ENCODE assay signal across 8 mouse cellular contexts in the genomic region with DNA sequence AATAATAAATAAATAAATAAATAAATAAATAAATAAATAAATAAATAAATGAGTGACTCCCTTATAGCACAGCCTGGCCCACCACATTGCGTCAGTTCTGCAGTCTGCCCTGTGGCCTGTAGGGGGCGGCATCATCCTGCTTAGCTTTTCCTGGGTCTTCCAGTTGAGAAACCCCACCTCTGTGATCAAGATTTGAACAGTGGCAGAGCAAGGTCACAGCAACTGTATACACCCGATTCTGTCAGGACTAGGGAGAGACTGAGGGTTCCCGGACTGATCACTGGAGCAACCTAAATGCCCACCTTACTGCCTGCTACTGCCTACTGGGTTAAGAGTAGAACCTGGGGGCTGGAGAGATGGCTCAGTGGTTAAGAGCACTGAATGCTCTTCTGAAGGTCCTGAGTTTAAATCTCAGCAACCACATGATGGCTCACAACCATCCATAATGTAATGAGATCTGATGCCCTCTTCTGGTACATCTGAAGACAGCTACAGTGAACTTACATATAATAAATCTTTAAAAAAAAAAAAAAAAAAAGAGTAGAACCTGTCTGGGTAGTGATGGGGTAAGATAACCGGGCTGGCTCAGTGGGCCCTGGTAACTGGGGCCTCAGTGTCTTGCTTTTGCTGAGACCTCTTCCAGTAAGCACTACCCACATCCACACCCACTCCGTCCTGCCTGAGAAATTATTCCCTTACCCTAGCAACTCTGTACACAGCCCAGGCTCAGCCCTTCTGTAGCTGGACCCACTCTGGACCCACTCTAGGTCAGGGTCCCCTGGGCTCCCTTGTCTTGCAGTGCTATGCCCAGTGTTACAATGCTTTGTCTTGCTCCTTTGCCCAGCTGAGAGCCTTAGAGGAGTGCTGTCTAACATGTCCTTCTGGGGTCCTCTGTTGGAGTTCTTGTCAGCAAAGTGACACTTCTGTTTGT. TPM values are rescaled to one million over a fixed set of nuclear protein-coding genes. Genes with fewer than 3 reads are reported as not detected.
DNase-seq lines count a peak whose midpoint lies in the region; ATAC-seq lines count a peak whose summit lies in the region.

No protein-coding gene starts in this region.

- H3K36me3 ChIP-seq in intestine, embryonic 16.5 days (ENCODE audit: control insufficient read depth, insufficient read depth, low read length): no peaks in the 10 kb centered on the region

- DNase-seq in frontal cortex, adult 2 months (ENCODE audit: extremely low spot score in 1 of 2, low spot score in 1 of 2): peak; percentile 59 to 80
- peak; percentile 82 for DNase-seq in cerebellum, adult 9-11 months
- DNase-seq in gastrocnemius, postnatal 25 days: peak; percentile 78
- peak; percentile 62 to 74 for DNase-seq in left cerebral cortex, postnatal 25 days (ENCODE audit: low spot score in 2 of 2)
- DNase-seq in mesoderm, embryonic 11.5 days (ENCODE audit: low read depth, low spot score): peak; percentile 80
- peak; percentile 62 for DNase-seq in spleen, adult 12 weeks (ENCODE audit: low spot score)

- intact Hi-C loops in left cerebral cortex, postnatal 25 days (cut with DNase I): loop anchor here (5.0 kb wide), 2 partner anchors 77 to 117 kb away; no protein-coding TSS in a partner anchor

- no peak overlapping the region for H3K9ac ChIP-seq in intestine, embryonic 16.5 days (ENCODE audit: low read depth, low read length)

- 29% methylated on average over 6 of the region's 6 CpGs for WGBS in intestine, embryonic 16.5 days

- no peaks in the 10 kb centered on the region for H3K9me3 ChIP-seq in intestine, embryonic 16.5 days (ENCODE audit: control insufficient read depth, low read length)

- no peaks in the 10 kb centered on the region for H3K27me3 ChIP-seq in intestine, embryonic 16.5 days (replicated peaks; ENCODE audit: control insufficient read depth, insufficient read depth, low read length)

- no peaks in the 10 kb centered on the region for H3K4me1 ChIP-seq in intestine, embryonic 16.5 days (ENCODE audit: control insufficient read depth, insufficient read depth, low read length)

- ATAC-seq in frontal cortex, adult (ENCODE audit: low TSS enrichment): no peak
- ATAC-seq in intestine, embryonic 16.5 days: peak; percentile 75

- no peak overlapping the region for H3K4me3 ChIP-seq in intestine, embryonic 16.5 days (ENCODE audit: low read length)

- no peak overlapping the region for H3K4me2 ChIP-seq in intestine, embryonic 16.5 days (ENCODE audit: low read depth, low read length)

- no peak overlapping the region for H3K27ac ChIP-seq in intestine, embryonic 16.5 days (ENCODE audit: low read length)

RNA-seq across cellular contexts. Expression of a gene that starts 8.3 kb away (rescaled TPM):
- polyA plus RNA-seq in frontal cortex, adult 2 months (2012; rRNA removed): 32.8 and 37.2 TPM in 2 replicates
- 10 to 100 TPM; 10.8 to 12.6 TPM for total RNA-seq in gastrocnemius, postnatal 25 days (2021)
- polyA plus RNA-seq in intestine, embryonic 16.5 days (2015; fragmentation: Nextera tagmentation; extraction: Ambion mirVana): 53.8 and 65.6 TPM in 2 replicates
- 10 to 100 TPM; 35.1 TPM for total RNA-seq in left cerebral cortex, postnatal 25 days (2021)

RNA-seq across cellular contexts. Expression of a gene that starts 13.4 kb away (rescaled TPM):
- polyA plus RNA-seq in frontal cortex, adult 2 months (2012; rRNA removed): 4.9 and 5.2 TPM in 2 replicates
- total RNA-seq in gastrocnemius, postnatal 25 days (2021): 10 to 100 TPM; 24.6 to 28.2 TPM
- polyA plus RNA-seq in intestine, embryonic 16.5 days (2015; fragmentation: Nextera tagmentation; extraction: Ambion mirVana): 4.2 and 4.4 TPM in 2 replicates
- 10 to 100 TPM in 1 of 2 experiments, 1 to 10 TPM in 1; 9.1 to 10.0 TPM for total RNA-seq in left cerebral cortex, postnatal 25 days (2021)
